Mouse (Mus musculus) layer of hippocampus, adult 18-20 months (tissue): ENCODE results near the gene Prdx2. TPM values are rescaled to one million over a fixed set of nuclear protein-coding genes. Genes with fewer than 3 reads are reported as not detected.

Experiments used
- DNase-seq, 2 experiments: peaks; one replicate each; pipeline ENCODE4 v3.0.0; 2022; ENCODE audit warnings: low spot score in 2 of 2
- microRNA-seq, 2 experiments: library from miRNA; unstranded; fragments of <30 nt; microRNA quantifications; one replicate each; pipeline ENCODE4 v1.2.0; 2021
- total RNA-seq, 2 experiments: library from RNA; stranded (reverse); gene quantifications; 2 replicates each; pipeline ENCODE4 v1.2.3; 2021

The Prdx2 gene
- total RNA-seq, 2 experiments from 2014 or later = 319 to 358 TPM

DNA sequence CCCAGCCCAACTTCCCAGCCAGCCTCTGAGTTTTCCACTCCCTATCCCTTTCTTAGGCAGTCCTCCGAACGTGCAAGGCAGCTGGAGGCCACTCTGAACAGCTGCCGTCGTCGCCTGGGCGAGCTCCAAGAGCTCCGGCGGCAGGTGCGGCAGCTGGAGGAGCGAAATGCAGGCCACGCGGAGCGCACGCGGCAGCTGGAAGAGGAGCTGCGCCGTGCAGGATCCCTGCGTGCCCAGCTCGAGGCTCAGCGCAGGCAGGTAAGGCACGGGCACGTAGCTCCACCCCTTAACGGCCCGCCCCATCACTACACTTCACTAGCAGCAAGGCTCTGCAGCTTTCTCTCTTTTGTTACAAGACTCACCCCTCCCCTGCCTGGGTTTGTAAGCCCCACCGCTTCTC is 26.3 kb downstream of the Prdx2 start:
- no peak for DNase-seq

DNA sequence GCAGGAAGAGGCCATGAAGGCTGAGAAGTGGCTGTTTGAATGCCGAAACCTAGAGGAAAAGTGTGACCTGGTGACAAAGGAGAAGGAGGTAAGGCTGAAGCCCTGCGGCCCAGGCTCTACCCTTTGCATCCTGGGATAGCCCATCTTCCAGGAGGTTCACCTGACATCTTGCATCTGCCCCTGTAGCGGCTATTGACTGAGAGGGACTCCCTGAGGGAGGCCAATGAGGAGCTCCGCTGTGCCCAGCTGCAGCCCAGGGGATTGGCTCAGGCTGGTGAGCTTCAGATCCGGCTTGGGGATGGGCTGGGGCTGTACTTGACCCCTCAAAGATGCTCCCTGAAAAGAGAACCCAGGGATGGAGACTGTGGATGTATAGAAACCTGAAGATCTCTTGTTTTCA is 27.6 kb downstream of the Prdx2 start:
- DNase-seq = no peak

DNA sequence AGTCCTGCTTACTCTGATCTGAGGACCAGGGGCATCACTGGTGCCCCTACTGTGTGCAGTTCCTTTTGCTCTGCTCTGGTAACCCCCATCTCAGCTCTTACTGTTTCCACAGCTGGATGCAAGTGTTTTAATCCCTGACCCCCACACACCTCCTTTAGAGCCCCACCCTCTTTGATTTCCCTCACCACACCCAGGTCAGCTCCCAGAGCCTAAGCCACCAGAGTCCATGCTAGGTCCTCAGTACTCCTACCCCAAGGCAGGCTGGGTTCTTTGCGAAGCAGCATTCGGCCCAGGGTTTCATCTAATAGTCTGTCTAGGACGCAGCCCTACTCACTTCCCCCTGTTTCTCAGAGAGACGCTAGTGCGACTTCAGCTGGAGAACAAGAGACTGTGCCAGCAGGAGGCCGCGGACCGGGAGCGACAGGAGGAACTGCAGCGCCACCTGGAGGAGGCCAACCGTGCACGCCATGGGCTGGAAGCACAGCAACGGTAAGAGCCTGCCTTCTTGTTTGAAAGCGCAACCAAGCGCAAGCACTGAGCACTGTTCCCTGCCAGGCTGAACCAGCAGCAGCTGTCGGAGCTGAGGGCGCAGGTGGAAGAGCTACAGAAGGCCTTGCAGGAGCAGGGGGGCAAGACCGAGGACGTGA is 28.4 kb downstream of the Prdx2 start:
- peak; percentile 87 to 96 for DNase-seq

DNA sequence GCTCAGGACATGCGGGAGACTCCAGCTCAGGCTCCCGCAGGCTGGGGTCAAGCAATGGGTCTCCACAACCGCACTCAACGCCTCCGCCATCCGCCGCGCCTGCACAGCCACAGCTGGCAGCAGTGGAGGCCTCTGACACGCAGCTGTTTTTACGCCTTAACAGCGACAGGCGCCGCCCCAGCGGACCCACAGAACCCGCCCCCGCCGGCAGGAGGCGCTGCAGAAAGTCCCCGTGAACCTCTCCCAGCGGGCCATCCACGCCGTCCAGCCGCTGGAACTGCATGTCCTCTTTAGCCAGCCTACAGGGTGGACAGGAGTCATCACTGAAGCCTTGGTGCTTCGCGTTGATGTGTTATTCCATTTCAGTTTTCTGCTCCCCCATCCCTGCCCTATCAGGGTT is 38.3 kb downstream of the Prdx2 start:
- no peak for DNase-seq

DNA sequence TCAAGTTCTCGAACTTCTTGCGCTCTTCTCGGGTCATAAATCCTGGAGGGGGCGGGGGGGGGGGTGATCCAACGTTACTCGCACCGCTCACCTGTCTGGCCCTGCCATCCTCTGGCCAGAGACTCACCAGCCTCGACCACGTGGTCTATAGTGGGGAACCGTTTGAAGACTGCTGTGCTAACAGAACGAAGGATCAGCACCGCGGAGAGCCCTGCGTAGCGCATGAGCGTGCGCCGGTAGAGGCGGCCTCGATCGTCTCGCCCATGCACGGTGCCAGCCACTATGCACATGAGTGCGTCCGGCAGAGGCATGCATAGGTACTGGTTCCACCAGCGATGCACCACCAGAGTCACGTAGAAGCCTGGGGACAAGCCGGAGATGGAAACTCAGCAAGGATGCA is 41.9 kb downstream of the Prdx2 start:
- no peak for DNase-seq

DNA sequence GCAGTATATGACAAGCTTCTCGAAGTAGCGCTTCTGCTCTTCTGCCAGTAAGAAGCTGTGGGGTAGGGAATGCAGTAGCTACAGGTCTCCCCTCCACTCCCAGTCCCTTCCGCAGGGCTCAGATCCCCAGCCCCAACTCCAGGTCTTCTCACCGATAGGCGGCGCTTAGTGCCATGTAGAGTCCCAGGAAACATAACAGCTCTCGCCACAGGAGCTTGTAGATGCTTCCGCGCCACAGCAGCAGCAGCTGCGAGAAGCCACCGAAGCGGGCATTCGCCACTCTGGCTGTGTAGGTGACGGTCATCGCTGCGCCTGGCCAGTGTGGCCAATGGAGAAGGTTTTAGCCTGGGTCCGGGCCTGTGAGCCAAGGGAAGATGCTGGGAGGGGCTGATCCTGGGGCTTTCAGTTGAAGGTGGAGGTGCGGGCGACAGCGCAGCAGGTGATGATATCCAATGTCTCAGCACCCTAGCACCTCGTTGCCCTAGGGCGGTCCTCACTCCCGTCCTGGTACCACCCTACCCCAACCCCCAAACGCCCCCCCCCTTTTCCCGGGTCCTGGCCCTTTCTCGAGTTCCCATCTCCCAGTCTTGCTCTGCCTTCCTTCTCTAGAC is 43.9 kb downstream of the Prdx2 start:
- peak in 1 of 2 experiments; percentile 87 for DNase-seq

DNA sequence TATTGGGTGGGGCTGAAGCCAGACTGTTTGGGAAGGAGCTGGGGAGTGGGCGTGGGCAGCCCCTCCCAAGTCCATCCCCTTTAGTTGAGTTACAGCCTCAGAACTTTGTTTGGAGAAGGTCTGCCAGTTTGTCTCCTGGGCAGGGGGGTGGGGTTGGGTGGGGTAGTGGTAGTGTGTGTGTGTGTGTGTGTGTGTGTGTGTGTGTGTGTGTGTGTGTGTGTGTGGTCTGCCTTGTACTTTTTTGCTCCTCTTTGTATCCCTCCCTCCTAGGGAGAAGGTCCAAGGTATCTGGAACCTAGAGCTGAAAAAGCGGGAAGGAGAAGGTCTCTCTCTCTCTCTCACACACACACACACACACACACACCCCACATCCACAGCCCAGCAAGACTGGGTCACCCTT is 45.0 kb downstream of the Prdx2 start, which contains the start of gene Best2:
TSS of gene Best2 (minus strand) at position 101 of the 400 bp plus-strand sequence.
- DNase-seq = no peak

DNA sequence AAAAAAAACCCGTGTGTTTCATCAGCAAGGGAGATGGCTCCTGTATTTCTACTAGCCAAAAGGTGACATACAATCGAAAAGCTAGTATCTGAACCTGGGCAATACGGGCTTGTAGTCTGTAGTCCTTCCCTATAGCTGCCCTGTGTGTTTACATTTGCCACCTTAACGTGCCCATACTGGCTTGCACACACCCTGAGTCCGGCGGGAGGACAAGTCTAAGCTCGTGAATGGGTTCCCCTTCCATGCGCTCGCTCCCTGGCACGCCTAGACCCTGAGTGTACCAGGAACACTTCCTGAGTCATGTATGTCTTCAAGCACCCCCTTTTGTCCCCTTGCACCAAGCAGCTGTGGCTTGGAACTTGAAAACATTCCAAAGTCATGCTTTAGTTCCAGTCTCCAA is 47.3 kb downstream of the Prdx2 start:
- DNase-seq = no peak

DNA sequence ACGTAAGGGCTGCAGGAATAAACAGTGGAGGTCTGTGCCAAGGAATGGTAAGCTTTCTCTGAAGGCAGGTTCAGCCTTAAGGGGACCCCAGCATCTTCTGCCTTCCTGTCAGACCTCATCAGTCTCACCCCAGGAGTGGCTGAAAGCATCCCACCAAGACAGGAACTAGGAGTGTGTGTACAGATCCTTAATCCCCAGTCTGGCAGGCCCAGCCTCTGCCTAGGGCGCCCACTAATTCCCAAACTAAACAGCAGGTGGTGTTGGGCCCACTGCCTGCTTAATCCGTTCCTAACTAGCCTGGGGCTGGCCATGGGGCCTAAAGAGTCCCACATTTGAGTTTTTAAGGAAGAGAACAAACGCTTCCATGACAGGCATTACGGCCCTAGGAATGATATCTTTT is 47.8 kb downstream of the Prdx2 start:
- no peak for DNase-seq

DNA sequence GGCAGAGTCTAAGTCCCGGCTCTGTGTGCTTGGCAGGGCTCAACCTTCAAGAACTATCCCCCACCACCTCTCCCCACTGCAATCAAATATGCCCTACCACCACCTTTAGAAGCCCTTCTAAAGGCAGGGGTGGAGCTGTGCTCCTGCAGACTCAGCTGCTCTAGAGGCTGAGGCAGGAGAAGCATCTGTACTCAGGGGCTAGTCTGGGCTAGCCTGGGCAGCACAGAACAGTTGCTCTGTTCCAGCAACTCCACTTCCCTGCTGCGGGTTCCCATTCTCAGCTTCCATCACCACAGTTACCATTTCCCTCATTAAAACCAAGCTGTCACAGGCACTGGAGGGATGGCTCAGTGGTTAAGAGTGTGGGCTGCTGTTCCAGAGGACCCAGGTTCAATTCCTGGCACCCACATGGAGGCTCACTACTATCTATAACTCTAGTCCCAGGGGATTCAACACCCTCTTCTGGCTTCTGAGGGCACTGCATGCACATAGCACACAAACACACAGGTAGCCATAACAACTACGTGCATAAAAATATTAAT is 52.2 kb downstream of the Prdx2 start:
- no peak for DNase-seq

DNA sequence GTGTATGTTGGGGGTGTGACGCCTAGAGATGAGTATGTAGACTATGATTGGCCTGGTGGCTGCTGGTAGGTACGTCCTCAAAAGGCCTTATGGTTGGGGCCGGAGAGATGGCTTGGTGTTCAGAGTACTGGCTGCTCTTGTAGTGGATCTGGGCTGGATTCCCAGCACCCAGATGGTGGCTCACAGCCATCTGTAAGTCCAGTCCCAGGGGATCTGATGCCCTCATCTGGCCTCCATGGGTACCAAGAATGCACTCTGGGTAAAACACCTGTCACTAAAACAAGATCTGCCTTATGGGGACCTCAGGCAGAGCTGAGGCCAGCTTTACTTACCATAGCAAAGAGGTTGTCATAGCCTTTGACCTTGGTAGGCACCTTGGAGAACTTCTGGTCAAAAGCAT is 54.5 kb downstream of the Prdx2 start:
- no peak for DNase-seq

Small RNA genes lying within 50 kb of the gene (microRNA-seq; reads per million reads assigned to microRNA genes)
- 0.25 to 1.8 reads per million in 2 experiments for gene Gm24197

Other genes with a start within 250 kb of the Prdx2 start
- gene G430095P16Rik, start 246.6 kb upstream of the Prdx2 start, total RNA-seq = not detected
- gene Nfix, start 169.2 kb upstream of the Prdx2 start, total RNA-seq = 100 to 1,000 TPM; 379 to 429 TPM
- 10 to 100 TPM; 10.7 to 10.9 TPM for gene Dand5, start 146.8 kb upstream of the Prdx2 start, total RNA-seq
- gene Gadd45gip1, start 138.1 kb upstream of the Prdx2 start, total RNA-seq = 10 to 100 TPM; 27.3 to 27.4 TPM
- gene Rad23a, start 128.9 kb upstream of the Prdx2 start, total RNA-seq = 10 to 100 TPM; 63.8 to 77.0 TPM
- gene Calr, start 122.7 kb upstream of the Prdx2 start, total RNA-seq = 100 to 1,000 TPM; 506 to 521 TPM
- gene Farsa, start 112.6 kb upstream of the Prdx2 start, total RNA-seq = 10 to 100 TPM; 48.8 to 50.1 TPM
- gene Syce2, start 97.5 kb upstream of the Prdx2 start, total RNA-seq = 10 to 100 TPM; 15.7 to 16.5 TPM
- 10 to 100 TPM; 38.3 to 38.5 TPM for gene Gcdh, start 75.7 kb upstream of the Prdx2 start, total RNA-seq
- under 1 TPM in 1 of 2 experiments, not detected in 1; 0.27 TPM for gene Klf1, start 67.7 kb upstream of the Prdx2 start, total RNA-seq
- 1 to 10 TPM; 2.8 to 5.1 TPM for gene Dnase2a, start 61.0 kb upstream of the Prdx2 start, total RNA-seq
- gene Mast1, start 32.2 kb upstream of the Prdx2 start, total RNA-seq = 10 to 100 TPM; 71.8 to 73.3 TPM
- 1 to 10 TPM in 1 of 2 experiments, under 1 TPM in 1; 0.87 to 1.1 TPM for gene Rtbdn, start 22.6 kb upstream of the Prdx2 start, total RNA-seq
- not detected for gene Gm49661, start 154 bp upstream of the Prdx2 start, total RNA-seq
- 10 to 100 TPM; 41.8 to 46.2 TPM for gene Rnaseh2a, start 180 bp downstream of the Prdx2 start, total RNA-seq
- 100 to 1,000 TPM; 102 to 103 TPM for gene Junb, start 9.1 kb downstream of the Prdx2 start, total RNA-seq
- gene Hook2, start 21.0 kb downstream of the Prdx2 start, total RNA-seq = 1 to 10 TPM; 8.1 to 9.5 TPM
- gene Best2, start 44.9 kb downstream of the Prdx2 start, total RNA-seq = not detected
- gene Asna1, start 55.7 kb downstream of the Prdx2 start, total RNA-seq = 100 to 1,000 TPM; 122 to 125 TPM
- gene Trir, start 57.2 kb downstream of the Prdx2 start, total RNA-seq = 100 to 1,000 TPM; 132 to 133 TPM
- 100 to 1,000 TPM; 163 to 179 TPM for gene Tnpo2, start 67.3 kb downstream of the Prdx2 start, total RNA-seq
- gene Fbxw9, start 90.5 kb downstream of the Prdx2 start, total RNA-seq = 10 to 100 TPM; 19.3 to 19.8 TPM
- gene Gm5741, start 98.4 kb downstream of the Prdx2 start, total RNA-seq = not detected
- gene Dhps, start 102.2 kb downstream of the Prdx2 start, total RNA-seq = 10 to 100 TPM; 53.2 to 56.1 TPM
- gene Wdr83os, start 111.2 kb downstream of the Prdx2 start, total RNA-seq = 10 to 100 TPM; 60.9 to 65.6 TPM
- gene Wdr83, start 111.7 kb downstream of the Prdx2 start, total RNA-seq = 10 to 100 TPM; 28.1 to 32.3 TPM
- 10 to 100 TPM; 33.8 to 34.5 TPM for gene Man2b1, start 113.7 kb downstream of the Prdx2 start, total RNA-seq
- gene Zfp791, start 153.5 kb downstream of the Prdx2 start, total RNA-seq = 1 to 10 TPM; 6.7 to 7.2 TPM
- gene Cks1brt, start 182.3 kb downstream of the Prdx2 start, total RNA-seq = not detected